Mouse (Mus musculus) cerebellum, adult 9-10 months (tissue): ENCODE data around the gene Stx5a.

Experiments used
- DNase-seq: peaks from one replicate; pipeline ENCODE4 v3.0.0; 2022

Stx5a gene

GRCm38 (mm10) chr19:8803204-8803780, 62.1 kb downstream of the Stx5a start:
- peak; percentile 63 for DNase-seq

- DNase-seq = peak; percentile 48
These were observed 62.9 kb downstream of the Stx5a start for GRCm38 (mm10) chr19:8803879-8804660.
